Mouse (Mus musculus) kidney, postnatal 10 days (tissue): ENCODE data around the gene Slc25a54.

Experiments used
- DNase-seq: peaks from one replicate; pipeline ENCODE4 v3.0.0; 2021; ENCODE audit warnings: mixed read lengths

Slc25a54 gene

GRCm38 (mm10) chr3:109125531-109125930, 45.3 kb downstream of the Slc25a54 start:
- no peak for DNase-seq

- no peak for DNase-seq
Measured at GRCm38 (mm10) chr3:109129768-109130167, 49.5 kb downstream of the Slc25a54 start.

GRCm38 (mm10) chr3:109132966-109133365, 52.7 kb downstream of the Slc25a54 start:
- DNase-seq: no peak

- no peak for DNase-seq
Measured at GRCm38 (mm10) chr3:109134036-109134435, 53.8 kb downstream of the Slc25a54 start.

GRCm38 (mm10) chr3:109135352-109135751, 55.1 kb downstream of the Slc25a54 start:
- DNase-seq: no peak

- no peak for DNase-seq
Measured at GRCm38 (mm10) chr3:109152561-109152960, 72.3 kb downstream of the Slc25a54 start.

- no peak for DNase-seq
Measured at GRCm38 (mm10) chr3:109153410-109153809, 73.1 kb downstream of the Slc25a54 start.

- no peak for DNase-seq
Measured at GRCm38 (mm10) chr3:109155926-109156669, 75.8 kb downstream of the Slc25a54 start.

GRCm38 (mm10) chr3:109157481-109157880, 77.2 kb downstream of the Slc25a54 start:
- DNase-seq: no peak

GRCm38 (mm10) chr3:109164088-109164487, 83.8 kb downstream of the Slc25a54 start:
- DNase-seq: no peak

- no peak for DNase-seq
Measured at GRCm38 (mm10) chr3:109164644-109165043, 84.4 kb downstream of the Slc25a54 start.

- no peak for DNase-seq
Measured at GRCm38 (mm10) chr3:109165214-109165829, 85.1 kb downstream of the Slc25a54 start.
